Mouse (Mus musculus) large intestine, adult 2 months (tissue): ENCODE results near the gene Mon2. TPM values are rescaled to one million over a fixed set of nuclear protein-coding genes. Genes with fewer than 3 reads are reported as not detected.

ENCODE experiments used
- polyA plus RNA-seq: library from polyadenylated mRNA; depleted of rRNA; stranded (reverse); fragments of >200 nt; gene quantifications from 2 replicates; pipeline ENCODE4 v1.2.3, GENCODE M21; 2012; rRNA removed

Mon2 gene
- polyA plus RNA-seq, 1 experiment: 53.4 TPM

Other genes with a start within 250 kb of the Mon2 start
- 11.8 and 12.3 TPM in 2 replicates for gene Usp15, start 120.5 kb upstream of the Mon2 start, polyA plus RNA-seq
- gene Fam19a2, start 187.5 kb upstream of the Mon2 start, polyA plus RNA-seq: 0.04 TPM in 1 of 2 replicates, not detected in the other